Mouse (Mus musculus): ENCODE measurements around the gene Tshz2.
A peak's percentile ranks its signal among the peaks of the same experiment; 100 is the strongest.

Tshz2 gene

DNA sequence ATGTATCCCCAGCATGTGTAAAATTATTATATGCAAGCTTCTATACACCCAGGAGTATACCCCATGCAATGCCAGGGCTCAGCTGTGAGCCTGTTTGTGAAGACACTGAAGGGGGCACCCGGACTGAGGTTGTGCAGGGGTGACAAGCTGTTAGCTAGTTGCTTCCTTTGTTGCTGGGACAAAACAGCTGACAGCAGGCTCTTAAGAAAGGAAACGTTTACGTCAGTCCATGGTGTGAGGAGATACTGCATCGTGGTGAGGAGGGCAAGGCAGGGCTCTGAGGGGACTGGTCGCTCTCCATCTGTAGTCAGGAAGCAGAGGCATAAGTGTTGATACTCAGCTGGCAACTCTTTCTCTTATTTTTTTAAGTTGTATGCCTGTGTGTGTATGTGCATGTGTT lies 237.7 kb downstream of the Tshz2 start:
- no peak for DNase-seq (ENCODE audit: low read depth, low spot score)

DNA sequence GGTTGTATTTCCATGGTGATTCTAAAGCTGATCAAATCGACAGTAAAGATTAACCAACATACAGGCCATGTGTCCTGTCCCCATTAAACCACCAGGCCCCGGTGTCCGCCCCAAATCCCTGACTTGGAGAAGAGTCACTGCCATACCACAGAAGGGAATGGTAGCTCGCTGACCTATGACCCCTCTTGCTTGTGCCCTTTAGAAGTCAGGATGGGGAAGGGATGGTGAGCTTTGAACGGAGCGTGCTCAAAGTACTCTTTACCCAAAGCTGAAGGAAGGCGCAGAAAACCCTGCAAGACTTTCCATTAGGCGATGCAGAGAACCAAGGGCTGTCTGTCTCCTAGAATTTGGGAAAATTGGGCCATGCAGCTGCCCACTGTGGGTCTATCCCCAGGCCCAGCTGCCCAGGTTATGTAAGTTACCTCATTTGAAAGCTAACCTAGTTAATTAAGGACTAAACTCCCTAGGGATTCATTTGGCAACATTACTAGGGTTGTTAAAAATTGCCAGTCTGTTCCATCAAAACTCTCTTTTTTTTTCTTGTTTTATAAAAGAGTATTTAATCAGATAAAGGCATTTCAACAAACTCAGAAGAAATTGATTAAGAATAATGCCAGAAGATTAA lies 238.7 kb downstream of the Tshz2 start:
- no peak for DNase-seq (ENCODE audit: low read depth, low spot score)

DNA sequence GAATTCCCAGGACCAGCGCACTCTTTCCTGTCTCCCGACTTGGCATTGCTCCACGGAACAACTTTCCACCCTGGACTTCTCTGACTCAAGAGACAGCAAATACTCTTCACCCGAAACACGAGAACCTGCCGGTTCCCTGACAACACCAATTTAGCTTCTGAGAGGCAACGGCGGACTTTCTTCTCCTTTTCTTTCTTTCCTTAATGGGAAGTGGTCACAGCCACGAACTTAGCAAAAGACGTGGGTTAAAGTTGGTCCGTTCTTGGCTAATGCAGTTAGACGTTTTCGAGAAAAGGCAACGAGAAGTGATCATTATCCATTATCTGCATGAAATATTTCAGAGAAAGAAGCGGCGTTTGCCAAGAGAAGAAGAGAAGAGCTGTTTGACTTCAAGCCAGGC lies 240.6 kb downstream of the Tshz2 start:
- DNase-seq (ENCODE audit: low read depth, low spot score): no peak

DNA sequence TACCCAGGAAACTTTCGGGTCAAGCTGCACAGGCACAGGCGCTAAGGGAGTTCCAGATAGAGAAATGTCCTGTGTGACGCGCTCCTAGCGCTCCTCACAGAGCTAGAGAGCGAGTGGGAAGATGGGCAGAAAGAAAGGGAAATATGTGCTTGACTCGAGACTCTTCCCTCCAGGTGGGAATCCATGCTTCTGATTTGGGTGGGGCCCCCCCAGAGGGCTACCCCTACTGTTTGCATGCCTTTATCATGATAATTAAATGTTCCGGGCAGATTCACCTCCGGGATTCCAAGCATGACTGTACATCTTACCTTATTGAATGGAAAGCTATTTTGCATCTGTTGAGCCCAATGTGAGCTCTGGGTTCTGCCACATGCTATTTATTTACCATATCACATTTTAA lies 255.1 kb downstream of the Tshz2 start:
- DNase-seq (ENCODE audit: low read depth, low spot score): no peak

DNA sequence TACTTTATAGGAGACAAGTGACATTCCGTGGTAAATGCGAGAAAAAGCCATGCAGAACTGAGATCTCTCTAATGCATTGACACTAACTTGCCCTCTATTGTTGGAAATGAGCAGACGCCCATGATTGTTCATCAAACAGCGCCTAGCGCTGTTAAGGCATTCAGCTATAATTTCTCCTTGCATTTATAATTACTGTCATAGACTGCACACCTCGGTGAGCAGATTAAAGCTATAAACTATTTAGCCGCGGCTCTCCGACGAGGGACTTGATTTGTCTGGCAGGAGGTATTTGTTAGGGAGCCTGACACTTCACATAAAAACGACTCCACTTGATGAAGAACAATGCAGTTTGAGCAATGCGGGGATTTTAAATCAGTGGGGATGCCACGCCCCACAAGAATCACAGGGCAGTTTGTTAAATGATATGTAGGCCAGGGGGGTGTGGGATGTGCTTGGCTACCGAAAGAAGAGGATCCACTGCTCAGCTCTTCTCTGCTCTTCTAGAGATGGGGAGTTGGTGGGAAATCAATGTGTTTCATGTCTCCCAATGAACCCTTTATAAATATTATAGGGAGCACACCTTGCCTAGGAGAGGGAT lies 259.7 kb downstream of the Tshz2 start:
- DNase-seq (ENCODE audit: low read depth, low spot score): no peak

DNA sequence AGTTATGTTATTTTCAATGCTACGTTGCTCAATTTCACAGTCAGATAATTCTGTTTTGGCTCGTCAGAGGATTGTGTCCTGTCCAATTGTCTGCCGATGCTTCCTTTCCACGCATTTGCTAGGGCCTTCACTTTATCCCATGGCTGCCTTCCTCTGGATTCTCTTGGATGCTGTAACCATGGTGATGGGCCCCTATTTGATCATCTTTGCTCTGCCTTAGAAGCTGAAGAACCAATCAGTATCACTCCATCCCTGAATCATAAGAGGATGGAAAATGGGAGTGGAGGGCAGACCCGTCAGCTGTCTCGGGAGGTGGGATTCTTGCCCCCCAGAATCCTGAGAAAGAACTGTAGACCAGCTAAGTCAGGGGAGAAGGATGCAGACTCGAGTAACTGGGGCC lies 270.1 kb downstream of the Tshz2 start:
- DNase-seq (ENCODE audit: low read depth, low spot score): no peak

DNA sequence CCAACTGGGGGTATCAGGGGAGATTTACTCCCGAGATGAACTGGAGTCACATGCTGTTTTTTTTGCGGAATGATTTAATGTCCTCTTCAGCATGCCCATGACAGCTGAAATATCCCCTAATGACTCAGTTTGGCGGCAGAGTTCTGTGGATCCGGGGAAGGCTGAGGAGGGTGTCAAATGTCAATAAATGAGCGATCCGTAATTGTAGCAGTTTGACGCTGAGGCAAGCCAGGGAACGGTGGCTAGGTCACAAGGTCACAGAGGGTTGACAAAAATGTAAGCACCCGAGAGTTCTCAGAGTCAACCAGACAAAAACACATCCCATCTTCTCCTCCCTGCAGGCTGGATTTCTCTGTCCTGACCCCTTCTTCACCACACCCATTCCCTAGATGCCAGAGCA lies 273.6 kb downstream of the Tshz2 start:
- no peak for DNase-seq (ENCODE audit: low read depth, low spot score)

DNA sequence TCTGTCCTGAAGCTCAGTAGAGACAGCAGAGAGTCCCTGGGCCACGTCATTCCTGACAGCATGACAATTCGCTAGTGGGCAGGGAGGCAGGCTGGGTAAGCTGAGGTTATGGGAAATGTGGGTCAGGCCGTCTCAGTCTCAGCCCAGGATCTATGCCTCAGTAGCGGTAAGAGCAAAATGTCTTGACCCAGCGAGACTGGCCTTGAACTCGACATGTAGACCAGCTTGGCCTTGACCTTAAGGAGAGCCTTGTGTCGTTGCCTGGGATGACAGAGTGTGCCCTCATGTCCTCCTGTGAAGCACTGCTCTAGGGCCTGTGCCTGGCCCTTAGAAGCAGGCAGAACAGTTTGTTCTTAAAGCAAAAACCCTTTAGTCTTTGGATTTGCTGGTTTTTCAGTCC lies 275.2 kb downstream of the Tshz2 start:
- DNase-seq (ENCODE audit: low read depth, low spot score): no peak

DNA sequence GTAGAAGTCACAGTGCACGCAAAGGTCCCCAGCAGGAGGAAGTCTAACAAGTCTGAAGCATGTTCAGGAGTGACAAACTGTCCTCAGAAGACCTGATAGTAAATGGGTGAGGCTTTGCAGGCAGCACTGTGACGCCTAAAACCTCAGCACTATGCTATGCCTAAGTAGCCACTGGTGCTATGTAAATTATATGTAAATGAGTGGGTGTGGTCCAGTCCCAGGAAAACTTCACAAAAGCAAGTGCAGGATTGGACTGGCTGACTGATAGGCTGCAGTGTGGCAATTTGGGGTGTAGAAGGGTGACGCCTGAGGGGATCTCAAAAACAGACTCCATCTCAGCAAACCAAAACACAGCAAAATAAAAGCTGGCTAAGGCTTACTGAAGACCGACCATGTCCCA lies 277.8 kb downstream of the Tshz2 start:
- DNase-seq (ENCODE audit: low read depth, low spot score): no peak

DNA sequence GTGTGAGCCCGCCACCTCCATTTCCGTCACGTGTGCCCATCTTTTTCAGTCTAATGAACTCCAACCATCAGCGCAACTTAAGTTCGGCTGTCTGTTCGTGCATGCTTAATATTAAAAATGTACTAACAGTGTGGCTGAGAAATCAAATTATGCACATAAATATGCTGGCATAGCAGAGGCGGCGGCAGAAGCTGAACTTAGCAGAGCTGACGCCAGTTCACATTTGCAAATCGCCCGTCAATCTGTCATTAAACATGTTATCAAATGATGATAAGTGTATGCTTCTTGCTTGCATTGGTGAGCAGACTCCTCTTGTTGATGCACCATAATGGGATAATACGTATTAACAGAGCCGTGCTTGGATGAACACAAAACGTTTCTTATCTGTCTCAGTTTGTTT lies 280.0 kb downstream of the Tshz2 start:
- DNase-seq (ENCODE audit: low read depth, low spot score): no peak

DNA sequence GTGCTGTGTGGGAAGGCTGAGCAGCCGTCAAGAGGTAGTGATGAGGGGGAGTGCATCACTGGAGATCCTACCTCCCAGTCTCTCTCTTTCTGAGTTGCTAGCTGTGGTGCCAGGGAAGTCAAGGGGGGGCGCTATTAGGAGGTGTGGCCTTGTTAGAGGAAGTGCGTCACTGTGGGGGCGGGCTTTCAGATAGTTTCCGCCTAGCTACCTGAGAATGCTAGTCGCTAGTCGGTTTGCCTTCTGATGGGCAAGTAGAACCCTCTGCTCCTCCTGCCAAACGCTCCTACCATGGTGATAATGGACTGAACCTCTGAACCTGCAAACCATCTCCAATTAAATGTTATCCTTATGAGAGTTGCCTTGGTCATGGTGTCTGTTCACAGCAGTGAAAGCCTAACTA lies 282.1 kb downstream of the Tshz2 start:
- DNase-seq (ENCODE audit: low read depth, low spot score): no peak

DNA sequence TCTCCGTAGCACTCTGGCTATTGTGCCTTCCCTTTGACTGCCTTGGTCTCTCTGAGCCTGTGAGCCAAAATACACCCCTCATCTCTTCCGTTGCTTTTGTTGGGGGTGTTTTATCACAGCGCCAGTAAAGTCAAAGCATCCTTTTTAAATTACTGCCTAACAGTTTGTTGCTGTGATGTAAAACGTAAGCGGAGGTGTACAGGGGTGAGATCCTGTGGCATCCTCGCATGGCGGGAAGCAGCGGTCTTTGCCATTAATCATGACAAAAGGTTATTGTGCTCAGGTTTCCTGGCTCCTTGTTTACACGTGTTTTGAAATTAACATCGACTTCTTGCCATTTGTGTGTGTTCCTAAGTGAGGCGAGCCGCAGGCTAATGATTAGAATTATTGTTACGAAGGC lies 282.5 kb downstream of the Tshz2 start:
- DNase-seq (ENCODE audit: low read depth, low spot score): no peak

DNA sequence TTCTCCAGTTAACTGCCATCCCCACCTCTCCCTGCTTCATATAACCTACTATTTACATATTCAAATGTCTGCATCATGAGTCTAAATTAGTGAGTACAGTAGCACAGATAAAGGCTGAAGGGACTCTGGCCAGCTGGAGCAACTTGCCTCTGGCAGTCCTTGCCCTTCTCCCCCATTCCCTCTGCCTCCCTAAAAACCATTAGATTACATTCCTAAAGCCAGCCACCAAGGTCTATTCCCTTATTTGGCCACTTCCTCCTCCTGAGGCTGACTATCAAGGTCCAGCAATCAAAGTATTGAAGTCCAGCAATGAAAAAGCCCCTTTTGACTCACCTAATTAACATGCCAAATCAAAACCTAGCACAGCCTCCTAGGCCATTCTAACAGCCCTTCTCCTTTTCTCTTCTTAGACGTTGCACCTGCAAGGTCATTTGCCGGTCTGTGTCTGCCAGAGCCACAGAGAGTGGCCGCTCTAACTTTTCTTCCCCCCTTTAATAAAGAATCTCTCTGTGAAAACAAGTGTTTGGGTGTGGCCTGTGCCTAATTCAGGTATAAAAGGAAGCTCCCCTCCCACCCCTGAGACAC lies 286.4 kb downstream of the Tshz2 start:
- no peak for DNase-seq (ENCODE audit: low read depth, low spot score)

DNA sequence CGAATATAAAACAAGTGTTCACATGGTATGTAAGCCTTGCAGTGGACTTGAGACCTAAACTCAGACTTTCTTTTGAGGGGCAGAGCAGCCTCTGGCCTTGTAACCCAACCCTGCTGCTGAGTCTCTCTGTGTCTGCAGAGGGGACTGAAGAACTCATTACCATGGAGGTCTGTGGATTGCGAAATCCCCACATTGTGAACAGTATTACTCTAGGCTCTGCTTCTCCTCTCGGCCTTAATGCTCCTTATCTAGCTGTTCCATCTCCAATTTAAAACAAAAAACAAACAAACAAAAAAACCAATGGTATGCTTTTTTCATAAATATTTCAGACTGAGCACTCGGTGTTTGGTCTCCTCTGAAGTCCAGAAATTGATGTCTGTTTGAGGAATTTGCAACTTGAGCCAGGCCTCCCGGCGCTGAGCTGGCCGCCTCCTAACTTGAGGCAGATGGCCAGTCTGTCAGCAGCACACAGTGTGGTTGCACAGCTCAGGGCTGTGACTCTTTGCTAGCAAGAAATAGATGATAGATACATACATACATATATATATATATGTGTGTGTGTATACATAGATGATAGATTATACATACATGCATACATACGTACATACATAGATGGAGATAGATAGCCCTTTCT lies 291.5 kb downstream of the Tshz2 start:
- DNase-seq (ENCODE audit: low read depth, low spot score): no peak

DNA sequence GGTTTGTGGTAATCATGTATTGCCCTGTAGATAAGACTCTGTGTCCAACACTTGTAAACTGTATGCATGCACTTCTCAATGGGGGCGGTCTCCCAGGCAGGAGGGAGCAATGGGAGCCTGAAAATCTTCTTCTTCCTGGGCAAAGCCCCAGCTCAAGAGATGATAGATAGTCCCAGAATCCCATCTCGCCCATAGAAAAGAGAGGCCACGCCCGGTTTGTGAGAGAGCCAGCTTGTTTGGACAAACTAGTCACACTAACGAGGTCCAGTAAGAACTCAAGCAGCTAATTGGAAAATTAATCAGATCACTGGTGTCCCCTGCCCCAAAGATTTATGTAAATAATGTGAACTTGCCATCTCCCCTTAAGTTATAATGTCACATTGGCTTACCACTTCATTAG lies 292.7 kb downstream of the Tshz2 start:
- DNase-seq (ENCODE audit: low read depth, low spot score): no peak

DNA sequence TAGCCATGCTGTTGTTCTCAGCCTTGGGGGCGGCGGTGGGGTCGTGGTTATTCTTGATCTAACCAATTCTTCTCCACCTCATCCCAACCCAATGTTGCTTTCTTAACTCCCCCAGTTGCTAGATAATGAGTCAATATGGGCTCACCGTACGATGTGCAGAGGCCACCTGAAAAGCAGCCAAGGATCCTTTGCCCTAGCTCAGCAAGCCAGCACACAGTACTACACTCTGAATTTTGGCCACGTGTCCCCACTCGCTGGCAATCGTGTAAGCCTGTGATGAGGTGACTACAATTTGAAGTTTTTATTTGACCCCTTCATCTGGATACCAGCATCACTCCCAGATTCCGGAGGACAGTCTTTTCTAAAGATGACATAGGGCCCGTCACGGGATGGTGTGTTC lies 293.2 kb downstream of the Tshz2 start:
- DNase-seq (ENCODE audit: low read depth, low spot score): no peak

DNA sequence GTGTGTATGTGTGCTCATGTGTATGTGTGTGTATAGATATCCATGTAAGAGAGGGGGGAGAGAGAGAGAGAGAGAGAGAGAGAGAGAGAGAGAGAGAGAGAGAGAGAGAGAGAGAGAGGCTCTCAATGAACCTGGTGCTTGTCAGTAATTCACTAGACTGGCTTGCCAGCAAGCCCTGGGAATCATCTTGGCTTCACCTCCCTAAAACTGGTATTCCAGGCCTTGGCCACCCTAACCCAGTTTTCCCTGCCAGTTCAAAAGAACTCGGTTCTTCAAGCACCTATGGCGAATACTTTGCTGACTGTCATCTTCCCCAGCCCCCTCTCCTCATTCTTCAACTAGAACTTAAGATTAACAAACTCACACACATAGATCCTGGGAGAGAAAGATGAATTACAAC lies 294.6 kb downstream of the Tshz2 start:
- DNase-seq (ENCODE audit: low read depth, low spot score): no peak

DNA sequence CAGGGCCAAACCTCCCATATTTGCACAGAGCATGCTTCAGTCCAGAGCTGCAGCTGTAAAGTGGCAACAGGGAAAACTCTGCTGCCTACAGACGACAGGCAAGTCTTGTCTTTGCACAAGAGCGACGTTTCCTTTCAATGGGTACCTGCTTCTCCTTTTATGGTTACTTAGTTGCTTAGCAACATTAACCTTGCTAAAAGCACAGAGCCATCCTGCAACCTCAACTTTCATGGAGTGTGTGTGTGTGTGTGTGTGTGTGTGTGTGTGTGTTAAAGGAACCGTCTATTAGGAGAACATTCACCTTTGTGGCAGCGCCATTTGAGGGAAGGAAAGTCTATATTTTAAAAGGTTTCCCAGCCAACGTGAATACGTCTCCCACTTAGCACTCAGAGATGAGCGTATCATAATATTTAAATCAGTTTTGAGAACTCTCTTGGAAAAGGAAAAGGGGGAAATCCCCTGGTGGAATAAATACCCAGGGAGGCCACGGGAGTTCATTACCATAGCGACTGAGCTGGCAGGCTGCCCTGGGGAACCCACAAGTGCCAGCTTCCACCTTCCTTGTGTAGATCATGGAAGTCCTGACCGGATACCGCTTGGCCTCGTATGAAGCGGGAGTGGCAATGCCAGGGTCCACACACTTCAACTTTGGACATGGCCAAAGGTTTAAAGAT lies 295.8 kb downstream of the Tshz2 start:
- DNase-seq (ENCODE audit: low read depth, low spot score): peak; percentile 39

DNA sequence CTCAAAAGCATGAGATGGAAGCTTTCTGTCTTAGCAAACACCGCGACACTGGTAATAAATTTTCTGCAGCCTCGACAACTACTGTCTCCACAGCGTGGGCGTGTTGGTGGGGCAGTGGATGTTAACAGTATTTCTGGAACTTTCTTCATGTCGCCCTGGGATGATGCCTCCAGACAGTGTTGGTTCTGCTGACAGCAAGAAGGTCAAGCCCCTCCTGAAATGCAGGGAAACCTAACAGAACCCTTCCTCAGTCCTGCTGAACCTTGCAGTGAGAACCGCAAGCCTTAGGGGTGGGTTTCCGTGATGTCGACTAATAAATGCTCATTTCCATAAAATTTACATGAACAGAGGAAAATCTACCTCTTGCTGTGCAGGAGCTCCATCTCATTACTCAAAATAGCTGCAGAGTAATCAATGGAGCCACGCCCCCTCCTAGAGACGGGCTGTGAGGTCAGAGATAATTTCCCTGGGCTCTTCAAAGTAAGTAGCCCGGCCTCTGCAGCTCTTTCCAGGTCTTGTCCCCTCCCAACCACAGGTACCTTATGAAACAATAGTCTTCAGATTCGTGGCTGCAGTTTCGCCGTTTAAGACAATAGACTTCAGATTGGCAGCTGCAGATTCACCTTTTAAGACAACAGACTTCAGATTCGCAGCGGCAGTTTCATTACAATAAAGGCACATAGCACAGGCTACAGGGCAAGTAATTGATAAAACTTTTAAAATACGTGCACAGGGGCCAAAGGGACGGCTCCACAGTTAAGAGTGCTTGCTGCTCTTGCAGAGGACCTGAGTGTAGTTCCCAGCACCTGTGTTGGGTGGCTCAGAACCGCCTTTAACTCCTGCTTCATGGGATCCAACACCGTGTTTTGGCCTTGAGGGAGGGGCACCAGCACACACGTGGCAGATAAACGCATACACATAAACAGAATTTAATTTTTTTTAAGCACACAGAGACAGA lies 297.0 kb downstream of the Tshz2 start:
- DNase-seq (ENCODE audit: low read depth, low spot score): peak; percentile 55

DNA sequence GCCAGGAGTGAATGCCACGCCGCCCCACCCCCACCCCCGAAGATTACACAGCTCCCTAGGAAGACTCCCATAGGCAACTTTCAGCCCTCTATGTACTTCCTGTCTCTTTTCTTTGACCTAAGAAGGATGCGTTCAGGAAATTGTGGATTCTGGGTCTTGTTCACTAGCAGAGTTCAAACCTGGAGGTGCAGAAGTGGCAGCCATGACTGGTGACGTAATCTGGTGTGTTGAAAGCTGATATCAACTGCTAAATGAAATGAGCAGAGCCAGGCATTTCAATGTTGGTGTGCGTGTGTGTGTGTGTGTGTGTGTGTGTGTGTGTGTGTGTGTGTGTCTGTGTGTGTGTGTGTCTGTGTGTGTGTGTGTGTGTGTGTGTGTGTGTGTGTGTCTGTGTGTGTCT lies 302.8 kb downstream of the Tshz2 start:
- DNase-seq (ENCODE audit: low read depth, low spot score): no peak

All from brain, embryonic 18.5 days (tissue).